Mouse (Mus musculus) erythroblast, embryonic 14.5 days (primary cell): Measurements from ENCODE around the gene Abl1.

Source experiments
- GATA1 ChIP-seq: IDR thresholded peaks from 2 replicates; pipeline ENCODE4 v1.6.1; 2012; ENCODE audit warnings: low read length, inconsistent platforms, mixed read lengths
- TAL1 ChIP-seq: IDR thresholded peaks from 3 replicates; pipeline ENCODE4 v1.6.1; 2012; ENCODE audit warnings: low read length, inconsistent platforms, mixed read lengths

DNA sequence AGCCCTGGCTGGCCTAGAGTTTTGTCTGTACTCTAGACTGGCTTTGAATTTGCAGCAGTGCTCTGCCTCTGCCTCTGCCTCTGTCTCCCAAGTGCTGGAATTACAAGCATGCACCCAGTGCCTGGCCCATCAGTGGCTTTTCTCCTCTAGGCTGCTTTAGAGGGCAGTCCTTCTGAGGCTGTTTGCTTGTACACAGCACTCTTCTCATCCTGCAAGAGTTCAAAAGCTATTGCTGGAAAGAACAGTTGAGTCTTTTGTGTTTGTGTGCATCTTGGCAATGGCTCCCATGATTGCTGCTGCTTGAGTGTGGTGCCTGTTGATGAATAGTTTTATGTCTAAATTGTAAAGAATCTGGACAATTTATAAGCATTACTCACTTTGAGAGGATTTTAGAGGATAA is 69.3 kb downstream of the Abl1 start:
- TF ChIP-seq TAL1 = no peak
- TF ChIP-seq GATA1 = no peak
